Mouse (Mus musculus) forebrain, embryonic 12.5 days (tissue): Measurements from ENCODE around the gene Trak2. TPM values are rescaled to one million over a fixed set of nuclear protein-coding genes. Genes with fewer than 3 reads are reported as not detected.

Experiments used
- ATAC-seq: fragments of 200-750 bp; cut with Nextera tagmentation; 2 replicates; pipeline ENCODE4 v1.8.0; 2017; ENCODE audit warnings: moderate TSS enrichment; ENCODE audit not compliant: low FRiP score
- H3K27ac ChIP-seq: fragments of 300-500 bp; sonication (generic); 2 replicates; pipeline ENCODE4 v1.5.1; 2016; ENCODE audit warnings: mild to moderate bottlenecking
- H3K27me3 ChIP-seq: fragments of 300-500 bp; sonication (generic); 2 replicates; pipeline ENCODE4 v1.6.1; 2016; ENCODE audit warnings: mild to moderate bottlenecking
- H3K36me3 ChIP-seq: fragments of 300-500 bp; sonication (generic); replicated peaks from 2 replicates; pipeline ENCODE4 v1.6.1; 2016; ENCODE audit warnings: mild to moderate bottlenecking
- H3K4me1 ChIP-seq: fragments of 300-500 bp; sonication (generic); 2 replicates; pipeline ENCODE4 v1.6.1; 2016
- H3K4me2 ChIP-seq: fragments of 300-500 bp; sonication (generic); 2 replicates; pipeline ENCODE4 v1.6.1; 2016; ENCODE audit warnings: mild to moderate bottlenecking, moderate library complexity
- H3K4me3 ChIP-seq: fragments of 300-500 bp; sonication (generic); replicated peaks from 2 replicates; pipeline ENCODE4 v1.5.1; 2016; ENCODE audit warnings: mild to moderate bottlenecking
- H3K9ac ChIP-seq: fragments of 300-500 bp; sonication (generic); 2 replicates; pipeline ENCODE4 v1.6.1; 2016; ENCODE audit warnings: mild to moderate bottlenecking
- H3K9me3 ChIP-seq: fragments of 300-500 bp; sonication (generic); 2 replicates; pipeline ENCODE4 v1.6.1; 2016
- WGBS: fragments of 180-500 bp; shearing (Covaris S2); methylation state at CpG from one replicate; pipeline ENCODE4 v1.1.7; 2016; 5-methylcytosine and 5-hydroxymethylcytosine counted together
- polyA plus RNA-seq: library from polyadenylated mRNA; unstranded; fragments of >200 nt; fragmentation: Nextera tagmentation; extraction: Ambion mirVana; gene quantifications from 2 replicates; pipeline ENCODE4 v1.2.1, GENCODE M21; 2016

The Trak2 gene
- polyA plus RNA-seq, 1 experiment from 2014 or later = 17.7 TPM

- 69% methylated on average over 4 of the region's 4 CpGs for WGBS
- no peak for ATAC-seq
- H3K27ac ChIP-seq = no peak overlapping the region
Measured at GRCm38 (mm10) chr1:58951841-58952240, 21.4 kb downstream of the Trak2 start.

GRCm38 (mm10) chr1:58950899-58951648, 22.2 kb downstream of the Trak2 start:
- Histone ChIP-seq H3K9ac (no peak overlapping the region), H3K4me2 (no peak overlapping the region), H3K27me3 (no peaks in the 10 kb centered on the region), H3K27ac (no peak overlapping the region), H3K4me1 (peaks cover 19% of the 10 kb centered on the region), H3K36me3 (peaks cover 2% of the 10 kb centered on the region), H3K4me3 (no peak overlapping the region), H3K9me3 (no peaks in the 10 kb centered on the region)
- no peak for ATAC-seq
- 38% methylated on average over 8 of the region's 8 CpGs for WGBS

More at GRCm38 (mm10) chr1:58951841-58952240, 21.4 kb downstream of the Trak2 start:
- Histone ChIP-seq H3K9ac (no peak overlapping the region), H3K9me3 (no peaks in the 10 kb centered on the region), H3K4me3 (no peak overlapping the region), H3K4me1 (peaks cover 19% of the 10 kb centered on the region), H3K36me3 (no peaks in the 10 kb centered on the region), H3K27me3 (no peaks in the 10 kb centered on the region), H3K4me2 (no peak overlapping the region)

DNA sequence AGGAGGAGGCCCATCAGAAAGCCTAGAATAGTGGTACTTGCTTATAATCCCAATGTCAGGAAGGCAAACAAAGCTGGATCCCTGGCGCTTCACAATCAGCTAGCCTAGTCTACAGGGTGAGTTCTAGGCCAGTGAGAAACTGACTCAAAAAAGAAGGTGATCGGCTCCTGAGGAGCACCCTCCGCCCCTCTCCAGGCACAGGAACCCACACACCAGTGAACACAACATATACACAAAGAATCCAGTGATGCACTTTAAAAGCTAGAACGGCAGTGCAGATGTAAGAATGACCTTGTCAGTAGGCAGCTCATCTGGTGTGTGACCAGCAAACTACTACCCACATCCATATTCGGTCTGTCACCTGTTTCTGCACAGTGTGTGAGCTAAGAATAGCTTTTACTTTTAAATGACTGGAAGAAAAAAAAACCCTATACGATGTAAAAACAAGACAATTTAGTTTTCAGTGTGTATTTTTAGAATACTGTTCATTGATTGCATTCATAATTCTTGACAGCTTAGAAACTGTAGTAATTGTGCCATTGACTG, 23.6 kb downstream of the Trak2 start:
- peaks cover 16% of the 10 kb centered on the region for H3K36me3 ChIP-seq
- H3K4me1 ChIP-seq = peaks cover 19% of the 10 kb centered on the region
- H3K9ac ChIP-seq = no peak overlapping the region
- no peak overlapping the region for H3K27ac ChIP-seq
- H3K9me3 ChIP-seq = no peaks in the 10 kb centered on the region
- H3K4me3 ChIP-seq = no peak overlapping the region
- WGBS = 93% methylated on average over 6 of the region's 6 CpGs
- H3K27me3 ChIP-seq = no peaks in the 10 kb centered on the region
- ATAC-seq = no peak
- no peak overlapping the region for H3K4me2 ChIP-seq

DNA sequence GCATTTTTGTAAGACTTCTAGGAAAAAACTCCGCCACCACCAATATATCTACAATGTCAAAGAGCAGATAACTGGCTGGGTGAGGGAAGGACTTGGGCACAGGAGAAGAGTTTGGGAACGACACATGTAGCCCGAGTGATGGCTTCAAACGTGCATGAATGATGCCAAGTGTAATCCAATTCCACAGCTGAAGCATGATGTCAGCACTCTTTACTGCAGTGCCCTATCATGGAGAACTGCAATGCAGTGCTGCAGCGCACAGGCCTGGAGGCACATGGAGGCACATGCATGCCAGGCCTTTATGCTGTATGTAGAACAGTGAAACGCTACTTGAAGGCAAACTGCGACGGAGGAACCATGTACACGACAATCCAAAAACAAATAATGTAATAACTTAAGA, 26.5 kb downstream of the Trak2 start:
- Histone ChIP-seq H3K4me3 (no peak overlapping the region), H3K27me3 (no peaks in the 10 kb centered on the region), H3K36me3 (peaks cover 17% of the 10 kb centered on the region), H3K9ac (no peak overlapping the region), H3K27ac (no peak overlapping the region), H3K4me2 (no peak overlapping the region), H3K4me1 (peaks cover 6% of the 10 kb centered on the region), H3K9me3 (no peaks in the 10 kb centered on the region)
- WGBS = 95% methylated on average over 9 of the region's 9 CpGs
- no peak for ATAC-seq

GRCm38 (mm10) chr1:58945960-58946670, 27.1 kb downstream of the Trak2 start:
- Histone ChIP-seq H3K4me2 (no peak overlapping the region), H3K4me1 (peaks cover 3% of the 10 kb centered on the region)
- WGBS = 93% methylated on average over 7 of the region's 7 CpGs

GRCm38 (mm10) chr1:58945523-58945922, 27.7 kb downstream of the Trak2 start:
- H3K4me3 ChIP-seq = no peak overlapping the region
- no peaks in the 10 kb centered on the region for H3K4me1 ChIP-seq
- no peak for ATAC-seq
- H3K9ac ChIP-seq = no peak overlapping the region
- H3K4me2 ChIP-seq = no peak overlapping the region
- no peak overlapping the region for H3K27ac ChIP-seq
- H3K9me3 ChIP-seq = no peaks in the 10 kb centered on the region
- peaks cover 17% of the 10 kb centered on the region for H3K36me3 ChIP-seq
- H3K27me3 ChIP-seq = no peaks in the 10 kb centered on the region
- WGBS = 96% methylated on average over 2 of the region's 2 CpGs

More at GRCm38 (mm10) chr1:58945960-58946670, 27.1 kb downstream of the Trak2 start:
- no peak overlapping the region for H3K4me3 ChIP-seq
- H3K27ac ChIP-seq = no peak overlapping the region
- no peak for ATAC-seq
- no peaks in the 10 kb centered on the region for H3K9me3 ChIP-seq
- no peak overlapping the region for H3K9ac ChIP-seq
- no peaks in the 10 kb centered on the region for H3K27me3 ChIP-seq
- H3K36me3 ChIP-seq = peaks cover 17% of the 10 kb centered on the region

DNA sequence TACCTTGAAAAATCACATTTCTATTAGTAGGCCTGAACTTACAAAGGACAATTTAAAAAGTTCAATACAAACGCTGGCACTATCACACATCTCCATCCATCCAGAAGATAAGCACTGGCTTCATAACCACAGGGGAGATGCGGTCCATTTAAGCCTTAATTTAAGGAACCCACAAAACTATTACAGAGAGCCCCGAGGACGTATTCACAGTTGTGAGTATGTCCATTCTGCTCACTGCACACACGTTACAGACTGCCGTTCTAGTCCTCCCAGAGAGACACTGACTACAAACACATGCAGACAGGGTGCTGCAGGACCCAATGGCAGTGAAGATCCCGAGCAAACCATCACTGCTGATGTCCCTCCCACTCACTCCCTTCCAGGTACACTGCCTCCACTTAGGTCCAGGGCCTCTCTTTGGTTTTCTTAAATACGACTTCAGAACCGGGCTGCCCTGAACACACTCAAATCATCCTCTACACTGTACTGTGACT, 35.6 kb downstream of the Trak2 start:
- H3K4me1 ChIP-seq = no peaks in the 10 kb centered on the region
- no peaks in the 10 kb centered on the region for H3K9me3 ChIP-seq
- 96% methylated on average over 9 of the region's 9 CpGs for WGBS
- H3K4me3 ChIP-seq = no peak overlapping the region
- no peak overlapping the region for H3K27ac ChIP-seq
- no peaks in the 10 kb centered on the region for H3K27me3 ChIP-seq
- ATAC-seq = no peak
- H3K9ac ChIP-seq = no peak overlapping the region
- H3K4me2 ChIP-seq = no peak overlapping the region
- H3K36me3 ChIP-seq = peaks cover 14% of the 10 kb centered on the region

DNA sequence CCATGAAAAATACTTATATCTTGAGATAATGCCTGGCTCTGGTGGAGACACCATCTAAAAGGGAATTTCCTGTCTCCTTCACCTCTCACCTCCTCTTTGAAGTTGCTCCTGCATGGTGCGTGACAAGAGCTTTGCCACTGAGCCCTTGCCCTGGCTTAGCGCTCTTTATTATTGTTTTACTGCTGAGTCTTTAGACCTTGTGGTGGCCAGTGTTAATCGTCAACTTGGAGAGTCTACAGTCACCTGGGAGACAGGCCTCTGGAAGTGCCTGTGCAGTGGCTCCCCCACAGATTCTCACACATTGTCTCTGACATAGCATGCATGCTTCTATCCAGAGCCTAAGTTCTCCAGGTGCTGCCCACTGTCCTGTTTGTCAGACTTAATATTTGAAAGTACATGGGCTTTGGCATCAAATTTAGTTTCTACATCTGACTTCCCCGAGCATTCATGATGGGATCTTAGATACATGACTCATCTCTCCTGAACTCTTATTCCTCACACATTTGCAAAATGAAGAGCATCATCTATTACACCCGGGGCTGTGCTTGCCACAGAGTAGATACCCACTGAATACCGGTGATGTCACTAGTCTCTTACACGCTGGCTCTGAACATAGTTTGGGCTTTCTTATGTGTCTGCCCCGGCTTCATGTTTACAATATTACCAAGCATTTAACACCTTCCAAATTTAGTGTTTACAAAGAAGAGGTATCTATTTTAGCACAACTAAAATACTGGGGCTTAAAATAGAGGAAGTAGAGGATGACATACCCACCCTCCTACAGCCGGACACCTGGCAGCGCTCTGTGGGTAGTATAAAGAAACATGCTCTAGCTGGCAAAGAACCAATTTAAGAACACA, 36.3 kb downstream of the Trak2 start:
- 94% methylated on average over 10 of the region's 10 CpGs for WGBS
- Histone ChIP-seq H3K4me2 (no peak overlapping the region), H3K9me3 (no peaks in the 10 kb centered on the region), H3K9ac (no peak overlapping the region), H3K27ac (no peak overlapping the region), H3K4me1 (no peaks in the 10 kb centered on the region), H3K36me3 (peaks cover 14% of the 10 kb centered on the region), H3K4me3 (no peak overlapping the region), H3K27me3 (no peaks in the 10 kb centered on the region)
- ATAC-seq = no peak

DNA sequence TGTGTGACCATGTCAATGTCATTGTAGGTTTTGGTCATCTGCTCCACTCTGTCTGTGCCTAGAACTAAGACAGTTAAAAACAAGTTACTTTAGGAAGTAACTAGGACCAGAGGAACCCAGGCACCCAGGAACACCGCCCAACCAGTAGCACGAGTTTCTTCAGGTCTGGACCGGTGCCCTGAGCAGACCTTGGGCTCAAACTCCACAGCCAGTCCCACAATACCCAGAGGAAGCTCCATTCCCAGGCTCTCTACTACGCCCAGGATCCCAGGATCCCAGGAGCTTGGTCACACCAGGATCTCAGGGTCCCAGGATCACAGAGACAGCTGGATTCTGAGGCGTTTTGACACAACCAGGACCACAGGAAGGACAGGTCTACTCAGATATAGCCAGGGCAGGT, 46.6 kb downstream of the Trak2 start:
- Histone ChIP-seq H3K4me2 (no peak overlapping the region), H3K27me3 (no peaks in the 10 kb centered on the region), H3K9ac (no peak overlapping the region), H3K36me3 (peaks cover 18% of the 10 kb centered on the region), H3K4me1 (no peaks in the 10 kb centered on the region), H3K27ac (no peak overlapping the region), H3K9me3 (no peaks in the 10 kb centered on the region), H3K4me3 (no peak overlapping the region)
- no peak for ATAC-seq
- 95% methylated on average over 5 of the region's 5 CpGs for WGBS

DNA sequence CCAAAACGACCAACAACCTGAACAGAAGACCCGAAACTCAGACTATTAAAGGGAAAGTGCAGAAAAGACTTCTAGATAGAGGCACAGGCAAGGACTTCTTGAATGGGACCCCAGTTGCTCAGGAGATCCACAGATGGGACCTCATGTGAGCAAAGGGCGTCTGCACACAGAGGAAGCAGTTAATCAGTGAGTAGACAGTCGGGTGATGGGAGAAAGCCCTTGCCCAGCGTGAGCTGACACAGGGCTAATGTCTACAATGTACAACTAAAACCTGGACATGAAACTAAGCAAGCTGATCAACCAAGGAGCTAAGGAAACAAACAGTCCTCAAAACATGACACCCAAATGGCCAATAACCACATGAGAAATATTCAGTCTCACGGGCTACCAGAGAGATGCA, 55.7 kb downstream of the Trak2 start:
- no peak overlapping the region for H3K4me2 ChIP-seq
- no peak overlapping the region for H3K4me3 ChIP-seq
- no peak for ATAC-seq
- no peak overlapping the region for H3K27ac ChIP-seq
- H3K27me3 ChIP-seq = no peaks in the 10 kb centered on the region
- peaks cover 71% of the 10 kb centered on the region for H3K36me3 ChIP-seq
- no peaks in the 10 kb centered on the region for H3K4me1 ChIP-seq
- WGBS = 87% methylated on average over 6 of the region's 6 CpGs
- H3K9me3 ChIP-seq = no peaks in the 10 kb centered on the region
- H3K9ac ChIP-seq = no peak overlapping the region

DNA sequence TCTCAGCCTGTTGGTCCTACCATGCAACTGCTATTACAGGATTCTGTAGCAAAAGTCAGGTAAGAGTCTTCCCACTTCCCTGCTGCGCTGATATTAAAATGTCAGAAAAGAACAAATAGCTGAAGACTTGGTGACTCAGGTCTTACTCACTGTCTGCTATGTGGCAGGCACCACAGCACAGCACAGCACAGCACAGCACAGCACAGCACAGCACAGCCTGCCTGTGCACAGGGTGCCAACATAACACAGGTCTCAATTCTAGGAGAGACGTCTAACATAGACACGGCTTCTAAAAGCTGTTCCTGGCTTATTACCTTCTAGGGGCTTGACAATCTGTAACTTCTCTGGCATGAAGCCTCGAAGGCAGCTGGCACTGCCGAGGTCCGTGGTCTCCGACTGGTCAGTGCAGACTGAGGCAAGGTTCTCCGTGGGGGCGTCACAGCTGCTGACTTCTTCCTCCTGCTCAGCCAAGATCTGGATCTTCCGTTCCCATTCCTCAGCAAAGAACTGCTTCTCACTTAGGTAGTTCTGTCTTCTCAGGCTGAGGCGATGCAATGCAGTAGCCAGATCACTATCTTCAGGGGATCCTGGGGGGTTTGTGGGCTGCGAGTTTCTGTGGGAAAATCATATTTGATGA, 63.5 kb downstream of the Trak2 start:
- ATAC-seq = no peak

More for the DNA sequence above, 63.5 kb downstream of the Trak2 start:
- Histone ChIP-seq H3K27ac (no peak overlapping the region), H3K4me1 (no peaks in the 10 kb centered on the region), H3K9me3 (no peaks in the 10 kb centered on the region), H3K9ac (no peak overlapping the region), H3K27me3 (no peaks in the 10 kb centered on the region), H3K4me2 (no peak overlapping the region), H3K4me3 (no peak overlapping the region), H3K36me3 (peaks cover 73% of the 10 kb centered on the region)
- 93% methylated on average over 12 of the region's 12 CpGs for WGBS
